Mouse (Mus musculus) heart, embryonic 15.5 days (tissue): ENCODE data around the gene Dynlt1c. TPM values are rescaled to one million over a fixed set of nuclear protein-coding genes. Genes with fewer than 3 reads are reported as not detected.
"Not testable (repeated sequence)": the region's sequence is repeated elsewhere in the genome, so short reads cannot be mapped to it uniquely, and the experiment has no call there.

Experiments used
- ATAC-seq: fragments of 200-750 bp; cut with Nextera tagmentation; replicated peaks from 2 replicates; pipeline ENCODE4 v1.8.0; 2017; ENCODE audit warnings: low read depth, moderate TSS enrichment; ENCODE audit not compliant: insufficient number of reproducible peaks, insufficient read depth, low FRiP score
- H3K27ac ChIP-seq: fragments of 300-500 bp; sonication (generic); 2 replicates; pipeline ENCODE4 v1.5.1; 2015; ENCODE audit warnings: mild to moderate bottlenecking, inconsistent platforms
- H3K27me3 ChIP-seq: fragments of 300-500 bp; sonication (generic); 2 replicates; pipeline ENCODE4 v1.6.1; 2015; ENCODE audit warnings: inconsistent platforms
- H3K36me3 ChIP-seq: fragments of 300-500 bp; sonication (generic); 2 replicates; pipeline ENCODE4 v1.6.1; 2015; ENCODE audit warnings: mild to moderate bottlenecking, inconsistent platforms
- H3K4me1 ChIP-seq: fragments of 300-500 bp; sonication (generic); replicated peaks from 2 replicates; pipeline ENCODE4 v1.6.1; 2015; ENCODE audit warnings: inconsistent platforms
- H3K4me2 ChIP-seq: fragments of 300-500 bp; sonication (generic); 2 replicates; pipeline ENCODE4 v1.6.1; 2015; ENCODE audit warnings: inconsistent platforms, mild to moderate bottlenecking, moderate library complexity
- H3K4me3 ChIP-seq: fragments of 300-500 bp; sonication (generic); 2 replicates; pipeline ENCODE4 v1.5.1; 2015; ENCODE audit warnings: mild to moderate bottlenecking, inconsistent platforms
- H3K9ac ChIP-seq: fragments of 300-500 bp; sonication (generic); 2 replicates; pipeline ENCODE4 v1.6.1; 2015; ENCODE audit warnings: mild to moderate bottlenecking, inconsistent platforms
- H3K9me3 ChIP-seq: fragments of 300-500 bp; sonication (generic); replicated peaks from 2 replicates; pipeline ENCODE4 v1.6.1; 2016; ENCODE audit warnings: inconsistent platforms
- WGBS: fragments of 180-500 bp; shearing (Covaris S2); methylation state at CpG from one replicate; pipeline ENCODE4 v1.1.7; 2015; ENCODE audit warnings: mixed read lengths; 5-methylcytosine and 5-hydroxymethylcytosine counted together
- polyA plus RNA-seq: library from polyadenylated mRNA; unstranded; fragments of >200 nt; fragmentation: Nextera tagmentation; extraction: Ambion mirVana; gene quantifications from 2 replicates; pipeline ENCODE4 v1.2.1, GENCODE M21; 2015

Dynlt1c gene
- polyA plus RNA-seq, 1 experiment from 2014 or later = 24.3 TPM

DNA sequence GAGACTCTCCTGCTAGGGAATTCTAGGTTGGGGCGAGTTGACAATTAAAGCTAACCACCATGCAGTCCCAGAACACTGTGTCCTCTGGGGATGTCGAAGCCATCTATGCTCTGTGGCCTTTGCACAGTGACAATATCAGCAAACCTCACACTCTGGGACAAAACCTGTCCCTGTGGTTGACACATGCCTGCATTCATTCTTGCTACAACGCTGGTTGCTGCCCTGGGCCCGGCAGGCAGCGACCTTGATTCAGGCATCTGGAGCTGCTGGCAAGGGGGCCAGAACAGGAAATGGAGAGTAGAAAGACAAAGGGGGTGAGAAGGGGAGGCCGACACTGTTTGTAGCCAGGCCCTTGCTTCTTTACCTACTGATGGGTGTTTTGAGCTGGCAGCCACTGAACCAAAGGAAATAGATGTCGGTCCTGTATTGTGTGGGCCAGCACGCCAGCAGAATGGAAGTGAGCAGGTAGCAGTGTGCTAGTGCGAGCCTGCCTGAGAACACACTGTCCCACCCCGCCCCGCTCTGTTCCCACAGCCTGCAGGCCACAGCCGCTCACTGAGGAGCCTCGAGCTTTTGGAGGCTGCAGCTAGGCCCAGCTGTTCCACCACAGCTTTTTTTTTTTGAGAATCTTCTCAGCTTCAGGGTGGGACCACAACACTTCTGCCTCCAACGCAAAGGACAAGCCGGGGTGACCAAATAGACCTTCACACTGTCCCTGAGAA lies 5.5 kb upstream of the Dynlt1c start:
- not testable (repeated sequence) for H3K9me3 ChIP-seq, H3K27ac ChIP-seq, H3K4me3 ChIP-seq, ATAC-seq, H3K9ac ChIP-seq, H3K36me3 ChIP-seq, H3K4me2 ChIP-seq, H3K4me1 ChIP-seq, H3K27me3 ChIP-seq
- 43% methylated on average over 11 of the region's 15 CpGs for WGBS

- H3K4me3 ChIP-seq, H3K27me3 ChIP-seq, ATAC-seq, H3K36me3 ChIP-seq, H3K4me1 ChIP-seq, H3K9me3 ChIP-seq, H3K9ac ChIP-seq, H3K27ac ChIP-seq, H3K4me2 ChIP-seq: not testable (repeated sequence)
- WGBS = 74% methylated on average over 7 of the region's 7 CpGs
Measured at GRCm38 (mm10) chr17:6598356-6598755, 3.1 kb upstream of the Dynlt1c start.

DNA sequence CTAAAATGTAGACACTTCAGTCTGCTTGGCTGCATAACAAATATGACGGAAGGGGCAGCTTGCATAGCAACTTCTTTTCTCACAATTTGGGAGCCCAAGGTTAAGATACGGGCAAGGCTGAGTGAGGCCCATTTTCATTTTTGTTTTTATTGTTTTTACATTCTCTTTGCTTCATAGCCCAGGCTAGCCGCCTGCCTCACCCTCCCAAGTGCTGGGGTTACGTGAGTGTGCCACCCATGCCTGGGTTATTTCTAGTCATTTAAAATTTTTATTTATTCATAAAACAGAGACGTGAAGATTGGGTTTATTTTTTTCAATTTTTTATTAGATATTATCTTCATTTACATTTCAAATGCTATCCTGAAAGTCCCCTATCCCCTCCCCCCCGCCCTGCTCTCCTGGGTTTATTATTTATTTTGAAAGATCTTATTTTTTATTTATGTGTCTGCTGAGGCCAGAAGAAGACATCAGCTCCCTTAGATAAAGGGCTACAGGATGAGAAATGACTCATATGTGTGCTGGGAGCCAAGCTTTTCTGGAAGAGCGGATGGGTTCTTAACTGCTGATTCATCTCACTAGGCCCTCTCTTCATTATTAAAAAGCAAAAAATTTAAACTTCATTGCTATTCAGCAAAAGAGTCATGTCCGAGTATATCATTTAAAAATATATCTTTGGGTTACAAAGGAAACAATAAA lies 1.1 kb upstream of the Dynlt1c start:
- H3K4me1 ChIP-seq, H3K4me2 ChIP-seq, H3K4me3 ChIP-seq, H3K9ac ChIP-seq, ATAC-seq, H3K27ac ChIP-seq, H3K27me3 ChIP-seq, H3K9me3 ChIP-seq, H3K36me3 ChIP-seq: not testable (repeated sequence)
- WGBS = 85% methylated on average over 6 of the region's 8 CpGs

DNA sequence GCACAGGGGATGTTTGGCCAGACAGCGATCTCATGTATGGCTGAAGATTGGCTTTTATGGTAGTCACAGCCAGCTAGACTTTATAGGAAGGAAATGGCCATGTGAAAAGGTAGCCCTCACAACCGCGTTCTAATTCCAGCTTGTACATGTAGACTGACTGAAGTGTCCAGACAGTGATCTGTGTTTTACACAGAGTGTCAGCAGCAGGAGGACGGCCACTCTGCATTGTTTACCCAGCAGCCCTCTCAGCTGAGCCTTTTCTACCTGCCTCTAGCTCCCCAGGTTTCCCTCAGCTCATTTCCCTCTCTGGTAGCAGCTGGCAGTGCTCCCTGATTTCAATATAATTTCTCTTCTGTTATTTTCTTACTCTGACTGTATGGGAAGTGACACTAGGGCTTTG lies 734 bp downstream of the Dynlt1c start:
- H3K9me3 ChIP-seq, H3K4me3 ChIP-seq, H3K9ac ChIP-seq, ATAC-seq, H3K27me3 ChIP-seq, H3K36me3 ChIP-seq, H3K27ac ChIP-seq, H3K4me1 ChIP-seq: not testable (repeated sequence)
- WGBS = 5% methylated on average over 3 of the region's 4 CpGs
- H3K4me2 ChIP-seq = 0 out of 2 replicates have a peak overlapping the region, but pooled peaks have one; percentile 34

- 62% methylated on average over 1 of the region's 1 CpGs for WGBS
- H3K4me3 ChIP-seq, H3K27me3 ChIP-seq, ATAC-seq, H3K9ac ChIP-seq, H3K36me3 ChIP-seq, H3K4me1 ChIP-seq, H3K9me3 ChIP-seq, H3K27ac ChIP-seq, H3K4me2 ChIP-seq: not testable (repeated sequence)
Measured at GRCm38 (mm10) chr17:6605347-6605746, 3.9 kb downstream of the Dynlt1c start.

DNA sequence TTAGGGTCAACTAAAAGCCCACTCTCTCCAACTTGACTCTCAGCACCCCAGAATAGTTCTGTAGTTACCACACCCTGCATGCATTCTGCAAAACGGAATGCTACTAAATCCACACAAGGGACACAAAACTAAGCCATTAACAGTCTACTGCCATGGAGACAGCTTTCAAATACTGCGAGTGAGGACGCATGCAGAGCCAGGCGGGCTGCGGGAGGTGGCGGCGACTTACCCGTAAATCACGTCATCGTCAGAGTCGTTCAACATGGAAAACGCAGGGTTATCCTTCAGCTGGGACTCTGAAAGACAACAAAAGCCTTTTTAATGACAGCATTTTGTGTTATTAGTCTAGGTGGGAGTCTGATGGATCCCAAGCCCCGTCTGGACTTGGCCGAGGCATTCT lies 12.1 kb downstream of the Dynlt1c start:
- H3K27me3 ChIP-seq, H3K4me1 ChIP-seq, ATAC-seq, H3K36me3 ChIP-seq, H3K27ac ChIP-seq, H3K9ac ChIP-seq, H3K4me3 ChIP-seq, H3K9me3 ChIP-seq, H3K4me2 ChIP-seq: not testable (repeated sequence)
- 87% methylated on average over 12 of the region's 14 CpGs for WGBS

DNA sequence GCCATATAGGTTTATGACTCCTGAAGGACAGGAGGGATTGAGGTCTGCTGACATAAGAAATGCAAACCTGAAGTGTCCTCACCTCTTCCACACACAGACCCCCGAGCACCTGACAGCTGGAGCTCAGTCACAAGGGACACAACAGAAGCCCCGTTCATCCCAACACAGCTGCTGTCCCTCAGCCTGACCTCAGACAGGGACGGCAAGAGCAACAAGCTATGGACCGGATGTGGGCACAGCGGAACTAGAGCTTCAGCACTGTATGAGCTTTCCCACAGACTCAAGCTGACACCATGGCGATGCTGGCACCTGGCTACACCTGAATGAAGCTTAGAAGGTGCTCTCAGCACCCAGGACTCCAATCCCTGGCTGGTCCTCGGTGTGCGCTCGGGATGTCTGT lies 12.8 kb downstream of the Dynlt1c start:
- not testable (repeated sequence) for H3K27ac ChIP-seq, ATAC-seq, H3K4me1 ChIP-seq, H3K9ac ChIP-seq, H3K36me3 ChIP-seq, H3K4me3 ChIP-seq, H3K27me3 ChIP-seq, H3K9me3 ChIP-seq, H3K4me2 ChIP-seq
- 88% methylated on average over 4 of the region's 9 CpGs for WGBS

DNA sequence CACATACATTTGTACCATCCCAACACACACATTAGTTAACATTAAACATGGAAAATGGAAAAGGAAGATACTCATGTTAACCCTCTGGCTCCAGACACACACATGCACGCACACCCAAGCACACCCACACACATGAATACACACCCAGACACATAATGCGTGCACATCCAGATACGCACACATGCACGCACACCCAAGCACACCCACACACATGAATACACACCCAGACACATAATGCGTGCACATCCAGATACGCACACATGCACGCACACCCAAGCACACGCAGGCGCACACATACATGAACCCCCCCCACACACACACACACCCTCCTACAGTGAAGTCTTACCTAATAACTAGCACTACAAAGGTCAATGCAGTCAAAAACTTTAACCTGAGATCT lies 15.3 kb downstream of the Dynlt1c start:
- 95% methylated on average over 9 of the region's 9 CpGs for WGBS
- H3K27me3 ChIP-seq, H3K4me1 ChIP-seq, ATAC-seq, H3K9ac ChIP-seq, H3K4me3 ChIP-seq, H3K36me3 ChIP-seq, H3K27ac ChIP-seq, H3K9me3 ChIP-seq, H3K4me2 ChIP-seq: not testable (repeated sequence)

GRCm38 (mm10) chr17:6617689-6618400 lies 16.4 kb downstream of the Dynlt1c start:
- not testable (repeated sequence) for H3K36me3 ChIP-seq, H3K9me3 ChIP-seq, H3K9ac ChIP-seq, ATAC-seq, H3K27ac ChIP-seq, H3K4me1 ChIP-seq, H3K27me3 ChIP-seq, H3K4me3 ChIP-seq, H3K4me2 ChIP-seq
- 66% methylated on average over 6 of the region's 13 CpGs for WGBS

DNA sequence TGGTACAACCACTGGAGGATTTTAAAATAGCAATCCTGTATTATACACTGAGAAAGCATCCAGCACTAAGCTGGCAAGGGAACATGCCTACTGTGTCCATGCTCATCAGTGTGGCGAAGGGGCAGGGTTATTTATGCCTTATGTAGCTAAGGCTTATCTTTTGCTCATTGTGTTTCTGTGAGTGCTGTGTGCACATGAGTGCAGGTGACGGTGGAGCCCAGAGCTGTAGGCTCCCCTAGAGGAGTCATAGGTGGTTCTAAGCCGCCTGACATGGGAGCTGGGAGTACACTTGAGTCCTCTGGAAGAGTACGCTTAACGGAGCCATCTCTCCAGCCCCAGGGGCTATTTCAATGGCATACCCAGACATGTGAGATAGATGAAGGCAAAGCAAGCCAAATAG lies 17.8 kb downstream of the Dynlt1c start:
- 77% methylated on average over 5 of the region's 5 CpGs for WGBS
- H3K4me3 ChIP-seq, H3K27me3 ChIP-seq, H3K36me3 ChIP-seq, H3K9ac ChIP-seq, H3K27ac ChIP-seq, H3K4me1 ChIP-seq, H3K4me2 ChIP-seq, H3K9me3 ChIP-seq, ATAC-seq: not testable (repeated sequence)

DNA sequence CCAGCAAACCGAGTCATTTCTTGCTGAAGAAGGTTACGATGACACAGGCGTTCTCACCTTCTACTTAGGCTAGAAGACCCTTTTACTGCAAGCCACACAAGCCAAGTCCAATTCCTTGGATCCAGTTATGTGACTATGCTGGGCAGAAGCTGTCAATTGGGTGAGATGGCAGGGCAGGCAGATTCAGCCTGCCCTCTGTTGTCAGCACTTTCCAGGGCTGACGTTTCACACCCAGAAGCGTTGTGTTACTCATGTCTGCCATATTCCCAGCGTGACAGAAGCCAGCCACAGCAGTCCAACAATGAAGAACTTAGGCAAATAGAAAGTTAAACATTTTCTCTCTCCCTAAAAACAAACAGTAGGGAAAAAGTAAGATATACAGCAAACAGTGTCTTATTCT lies 18.6 kb downstream of the Dynlt1c start:
- H3K27me3 ChIP-seq, H3K9me3 ChIP-seq, H3K4me3 ChIP-seq, H3K9ac ChIP-seq, H3K36me3 ChIP-seq, H3K4me2 ChIP-seq, ATAC-seq, H3K27ac ChIP-seq, H3K4me1 ChIP-seq: not testable (repeated sequence)
- WGBS = 46% methylated on average over 5 of the region's 6 CpGs
